In genomic region chr19:4478190-4478516, GRCm38 (mm10) we compare ENCODE assay signal across 12 mouse cellular contexts. TPM values are rescaled to one million over a fixed set of nuclear protein-coding genes. Genes with fewer than 3 reads are reported as not detected.
A peak's percentile ranks its signal among the peaks of the same experiment; 100 is the strongest.
DNase-seq lines count a peak whose midpoint lies in the region; ATAC-seq and TF ChIP-seq lines count a peak whose summit lies in the region.
"Had no signal": no experiment of that assay in that cellular context is flagged by ENCODE, and none has a peak within 500 bp of the region (broad histone marks: within the 10 kb centered on the region; RNA-seq: fewer than 3 reads in every experiment).

No protein-coding gene starts in this region.

- H3K27me3 ChIP-seq in embryonic facial prominence, embryonic 11.5 days (ENCODE audit: control insufficient read depth, insufficient read depth, low read length): peaks cover 12% of the 10 kb centered on the region
- H3K27me3 ChIP-seq in embryonic facial prominence, embryonic 10.5 days (replicated peaks; ENCODE audit: low read depth, poor library complexity, severe bottlenecking): peaks cover 54% of the 10 kb centered on the region
- H3K27me3 ChIP-seq in liver, embryonic 14.5 days (ENCODE audit: control insufficient read depth, insufficient read depth, low read length): peaks cover 35% of the 10 kb centered on the region

- H3K9me3 ChIP-seq in embryonic facial prominence, embryonic 11.5 days (replicated peaks; ENCODE audit: control insufficient read depth, low read length): no peaks in the 10 kb centered on the region
- no peaks in the 10 kb centered on the region for H3K9me3 ChIP-seq in embryonic facial prominence, embryonic 10.5 days
- H3K9me3 ChIP-seq in ES-E14 (ENCODE audit: control insufficient read depth, insufficient read depth, low read depth, low read length): no peaks in the 10 kb centered on the region
- H3K9me3 ChIP-seq in liver, embryonic 14.5 days (ENCODE audit: control insufficient read depth, low read length): no peaks in the 10 kb centered on the region
- H3K9me3 ChIP-seq: forebrain, embryonic 12.5 days; limb, embryonic 13.5 days; neural tube, embryonic 12.5 days had no signal

- H3K9ac ChIP-seq in embryonic facial prominence, embryonic 11.5 days (replicated peaks; ENCODE audit: low read length): no peak overlapping the region
- no peak overlapping the region for H3K9ac ChIP-seq in ES-E14 (ENCODE audit: insufficient read depth, low read depth, low read length, poor library complexity, severe bottlenecking)
- no peak overlapping the region for H3K9ac ChIP-seq in liver, embryonic 14.5 days (replicated peaks)
- H3K9ac ChIP-seq: forebrain, embryonic 12.5 days; limb, embryonic 13.5 days; neural tube, embryonic 12.5 days had no signal

- 22% methylated on average over 1 of the region's 1 CpGs for WGBS in embryonic facial prominence, embryonic 11.5 days
- WGBS in embryonic facial prominence, embryonic 10.5 days: 38% methylated on average over 1 of the region's 1 CpGs
- WGBS in liver, embryonic 14.5 days (ENCODE audit: insufficient replicate concordance): 20% methylated on average over 1 of the region's 1 CpGs

- H3K36me3 ChIP-seq in embryonic facial prominence, embryonic 11.5 days (replicated peaks; ENCODE audit: control insufficient read depth, insufficient read depth, low read depth, low read length): no peaks in the 10 kb centered on the region
- H3K36me3 ChIP-seq in embryonic facial prominence, embryonic 10.5 days (replicated peaks): no peaks in the 10 kb centered on the region
- no peaks in the 10 kb centered on the region for H3K36me3 ChIP-seq in ES-E14 (ENCODE audit: control insufficient read depth, insufficient read depth, low read length, poor library complexity, severe bottlenecking)
- no peaks in the 10 kb centered on the region for H3K36me3 ChIP-seq in liver, embryonic 14.5 days (replicated peaks; ENCODE audit: control insufficient read depth, insufficient read depth, low read depth)
- H3K36me3 ChIP-seq: forebrain, embryonic 12.5 days; limb, embryonic 13.5 days; neural tube, embryonic 12.5 days had no signal

- TF ChIP-seq CTCF in layer of hippocampus, adult 2 months (conservative IDR thresholded peaks at IDR 0.05): peak; percentile 69
- TF ChIP-seq CTCF in liver, embryonic 14.5 days (IDR thresholded peaks at IDR 0.05; ENCODE audit: low read depth): peak; percentile 52

- peak; percentile 37 for DNase-seq in embryonic facial prominence, embryonic 11.5 days (ENCODE audit: low spot score)
- no peak for DNase-seq in embryonic facial prominence, embryonic 10.5 days (ENCODE audit: low spot score)
- DNase-seq in layer of hippocampus, adult 2 months (ENCODE audit: low spot score in 2 of 2): no peak
- DNase-seq in layer of hippocampus, adult 18-20 months (ENCODE audit: low spot score in 2 of 2): no peak
- DNase-seq in ES-E14 (ENCODE audit: low read depth, low spot score): peak; percentile 60
- peak in 1 of 3 experiments; percentile 27 for DNase-seq in liver, embryonic 14.5 days (ENCODE audit: low read depth in 3 of 3, low spot score in 3 of 3)
- DNase-seq in Muller cell, postnatal 12 days (ENCODE audit: inconsistent ontology term): no peak
- no peak for DNase-seq in gastrocnemius, postnatal 14 days

- H3K4me3 ChIP-seq in embryonic facial prominence, embryonic 11.5 days (ENCODE audit: low read depth, low read length): no peak overlapping the region
- no peak overlapping the region for H3K4me3 ChIP-seq in embryonic facial prominence, embryonic 10.5 days
- no peak overlapping the region for H3K4me3 ChIP-seq in layer of hippocampus, adult 2 months
- no peak overlapping the region for H3K4me3 ChIP-seq in ES-E14 (ENCODE audit: insufficient read depth in 1 of 2, low read depth in 1 of 2, low read length in 2 of 2, poor library complexity in 1 of 2, severe bottlenecking in 1 of 2)
- no peak overlapping the region for H3K4me3 ChIP-seq in liver, embryonic 14.5 days (ENCODE audit: insufficient read depth in 1 of 2, low read depth in 2 of 2, low read length in 2 of 2)
- H3K4me3 ChIP-seq: forebrain, embryonic 12.5 days; limb, embryonic 13.5 days; neural tube, embryonic 12.5 days had no signal

- intact Hi-C loops in gastrocnemius, postnatal 14 days (cut with DNase I; ENCODE audit: low total_unique reads): no loop called here

- ATAC-seq in embryonic facial prominence, embryonic 11.5 days (replicated peaks; ENCODE audit: insufficient number of reproducible peaks, low FRiP score, low TSS enrichment, low read depth): no peak
- no peak for ATAC-seq in liver, embryonic 14.5 days (ENCODE audit: insufficient read depth)
- ATAC-seq: hindbrain, embryonic 16.5 days had no signal

- H3K4me2 ChIP-seq in embryonic facial prominence, embryonic 11.5 days (ENCODE audit: low read depth, low read length): no peak overlapping the region
- no peak overlapping the region for H3K4me2 ChIP-seq in liver, embryonic 14.5 days (ENCODE audit: low read depth)
- H3K4me2 ChIP-seq: forebrain, embryonic 12.5 days; limb, embryonic 13.5 days; neural tube, embryonic 12.5 days had no signal

- in situ Hi-C loops in ES-E14 (cut with MboI; ENCODE audit: low sequenced_read_pairs in 2 of 2, unreplicated experiment in 2 of 2): no loop called here

- no peak for TF ChIP-seq EP300 in liver, embryonic 14.5 days (IDR thresholded peaks at IDR 0.05; ENCODE audit: low read depth)

- no peak overlapping the region for H3K27ac ChIP-seq in embryonic facial prominence, embryonic 11.5 days (replicated peaks; ENCODE audit: low read depth, low read length)
- H3K27ac ChIP-seq in embryonic facial prominence, embryonic 10.5 days (replicated peaks): no peak overlapping the region
- H3K27ac ChIP-seq in layer of hippocampus, adult 2 months: no peak overlapping the region
- no peak overlapping the region for H3K27ac ChIP-seq in ES-E14 (ENCODE audit: insufficient read depth, low read depth, low read length, poor library complexity, severe bottlenecking)
- no peak overlapping the region for H3K27ac ChIP-seq in liver, embryonic 14.5 days
- H3K27ac ChIP-seq: forebrain, embryonic 12.5 days; limb, embryonic 13.5 days; neural tube, embryonic 12.5 days had no signal

- no peaks in the 10 kb centered on the region; the same call in 1 of the 2 replicates for H3K4me1 ChIP-seq in embryonic facial prominence, embryonic 11.5 days (ENCODE audit: control insufficient read depth, insufficient read depth, low read length)
- H3K4me1 ChIP-seq in embryonic facial prominence, embryonic 10.5 days: peaks cover 15% of the 10 kb centered on the region
- peaks cover 0 to 2% of the 10 kb centered on the region in 2 experiments; a peak in 1 of 4 replicates for H3K4me1 ChIP-seq in ES-E14 (ENCODE audit: control insufficient read depth in 2 of 2, insufficient read depth in 2 of 2, low read length in 2 of 2, poor library complexity in 1 of 2)
- H3K4me1 ChIP-seq in liver, embryonic 14.5 days (replicated peaks; ENCODE audit: control insufficient read depth in 2 of 2, insufficient read depth in 2 of 2, low read length in 1 of 2): no peaks in the 10 kb centered on the region

TF ChIP-seq in ES-E14, 5 proteins besides CTCF, POLR2A, EP300 and RAD21:
- no peak for TF ChIP-seq CHD2 (IDR thresholded peaks at IDR 0.05; ENCODE audit: low read depth, low read length)
- TF ChIP-seq HCFC1 (IDR thresholded peaks at IDR 0.05; ENCODE audit: borderline replicate concordance, insufficient read depth, low read length): no peak
- no peak for TF ChIP-seq MAFK (IDR thresholded peaks at IDR 0.05; ENCODE audit: insufficient read depth, low read depth, low read length)
- 0 out of 2 replicates have a peak, but pooled peaks have one; percentile 59 for TF ChIP-seq ZNF384 (IDR thresholded peaks at IDR 0.05; ENCODE audit: low read depth, low read length)
TF ChIP-seq in ES-E14: peak in this region for 1.

RNA-seq across cellular contexts. Expression of gene Syt12, which starts 0.9 kb away (rescaled TPM):
- polyA plus RNA-seq in embryonic facial prominence, embryonic 11.5 days (2014; fragmentation: Nextera tagmentation; extraction: Ambion mirVana): 1.2 and 1.9 TPM in 2 replicates
- polyA plus RNA-seq in embryonic facial prominence, embryonic 10.5 days (2016; fragmentation: Nextera tagmentation; extraction: Ambion mirVana): 2.6 and 2.8 TPM in 2 replicates
- 10 to 100 TPM; 28.9 to 31.6 TPM for total RNA-seq in layer of hippocampus, adult 2 months (2021)
- total RNA-seq in layer of hippocampus, adult 18-20 months (2021): 10 to 100 TPM; 28.5 to 30.3 TPM
- 0.58 and 1.1 TPM in 2 replicates for total RNA-seq in ES-E14 (2012; rRNA removed)
- 0.06 and 0.15 TPM in 2 replicates for polyA plus RNA-seq in liver, embryonic 14.5 days (2012; rRNA removed)
- polyA plus RNA-seq in liver, embryonic 14.5 days (2014; fragmentation: Nextera tagmentation; extraction: Ambion mirVana): 0.06 and 0.14 TPM in 2 replicates
- total RNA-seq in gastrocnemius, postnatal 14 days (2021): 1 to 10 TPM; 2.1 to 5.4 TPM

RNA-seq across cellular contexts. Expression of gene 2010003K11Rik, which starts 20.2 kb away (rescaled TPM):
- not detected in 2 replicates for polyA plus RNA-seq in embryonic facial prominence, embryonic 11.5 days (2014; fragmentation: Nextera tagmentation; extraction: Ambion mirVana)
- polyA plus RNA-seq in embryonic facial prominence, embryonic 10.5 days (2016; fragmentation: Nextera tagmentation; extraction: Ambion mirVana): not detected in 2 replicates
- not detected for total RNA-seq in layer of hippocampus, adult 2 months (2021)
- total RNA-seq in layer of hippocampus, adult 18-20 months (2021): not detected
- not detected in 2 replicates for total RNA-seq in ES-E14 (2012; rRNA removed)
- polyA plus RNA-seq in liver, embryonic 14.5 days (2012; rRNA removed): 0.03 TPM in 1 of 2 replicates, not detected in the other
- 0.08 and 0.15 TPM in 2 replicates for polyA plus RNA-seq in liver, embryonic 14.5 days (2014; fragmentation: Nextera tagmentation; extraction: Ambion mirVana)
- total RNA-seq in gastrocnemius, postnatal 14 days (2021): not detected
- polyA plus RNA-seq: forebrain, embryonic 12.5 days; hindbrain, embryonic 16.5 days; limb, embryonic 13.5 days; neural tube, embryonic 12.5 days had no signal

RNA-seq across cellular contexts. Expression of gene Pcx, which starts 32.1 kb away (rescaled TPM):
- polyA plus RNA-seq in embryonic facial prominence, embryonic 11.5 days (2014; fragmentation: Nextera tagmentation; extraction: Ambion mirVana): 15.4 and 19.2 TPM in 2 replicates
- 24.1 and 26.8 TPM in 2 replicates for polyA plus RNA-seq in embryonic facial prominence, embryonic 10.5 days (2016; fragmentation: Nextera tagmentation; extraction: Ambion mirVana)
- total RNA-seq in layer of hippocampus, adult 2 months (2021): 10 to 100 TPM; 64.1 to 76.0 TPM
- total RNA-seq in layer of hippocampus, adult 18-20 months (2021): 10 to 100 TPM; 66.2 to 67.1 TPM
- 35.6 and 44.6 TPM in 2 replicates for total RNA-seq in ES-E14 (2012; rRNA removed)
- 14.7 and 16.4 TPM in 2 replicates for polyA plus RNA-seq in liver, embryonic 14.5 days (2012; rRNA removed)
- polyA plus RNA-seq in liver, embryonic 14.5 days (2014; fragmentation: Nextera tagmentation; extraction: Ambion mirVana): 25.6 and 29.1 TPM in 2 replicates
- 10 to 100 TPM; 16.1 to 17.4 TPM for total RNA-seq in gastrocnemius, postnatal 14 days (2021)

RNA-seq across cellular contexts. Expression of gene Rhod, which starts 38.9 kb away (rescaled TPM):
- polyA plus RNA-seq in embryonic facial prominence, embryonic 11.5 days (2014; fragmentation: Nextera tagmentation; extraction: Ambion mirVana): 39.8 and 45.9 TPM in 2 replicates
- 31.5 and 31.8 TPM in 2 replicates for polyA plus RNA-seq in embryonic facial prominence, embryonic 10.5 days (2016; fragmentation: Nextera tagmentation; extraction: Ambion mirVana)
- total RNA-seq in layer of hippocampus, adult 2 months (2021): 1 to 10 TPM in 1 of 2 experiments, under 1 TPM in 1; 0.82 to 1.0 TPM
- total RNA-seq in layer of hippocampus, adult 18-20 months (2021): 1 to 10 TPM; 1.0 to 1.2 TPM
- 10.9 and 15.5 TPM in 2 replicates for total RNA-seq in ES-E14 (2012; rRNA removed)
- 3.8 and 5.3 TPM in 2 replicates for polyA plus RNA-seq in liver, embryonic 14.5 days (2012; rRNA removed)
- polyA plus RNA-seq in liver, embryonic 14.5 days (2014; fragmentation: Nextera tagmentation; extraction: Ambion mirVana): 6.2 and 6.4 TPM in 2 replicates
- total RNA-seq in gastrocnemius, postnatal 14 days (2021): 1 to 10 TPM; 1.0 to 2.0 TPM

Comparison
In these comparisons a context has a peak if more than half of its experiments do, and no peak if none do; other contexts are left out.
1. DNase-seq: peak in embryonic facial prominence, embryonic 11.5 days (single experiment) and ES-E14 (single experiment); none in embryonic facial prominence, embryonic 10.5 days (single experiment), layer of hippocampus, adult 2 months (0 of 2), layer of hippocampus, adult 18-20 months (0 of 2), Muller cell, postnatal 12 days (single experiment) and gastrocnemius, postnatal 14 days (single experiment).
2. RNA of gene Syt12, which starts 0.9 kb away (total RNA-seq): 28.9 to 31.6 TPM in layer of hippocampus, adult 2 months and 28.5 to 30.3 TPM in layer of hippocampus, adult 18-20 months; 2.1 to 5.4 TPM in gastrocnemius, postnatal 14 days and 0.58 to 1.1 TPM in ES-E14; every median in the first group is over 4 times any median in the second.